Mouse (Mus musculus): ENCODE data around the gene Abca9. TPM values are rescaled to one million over a fixed set of nuclear protein-coding genes. Genes with fewer than 3 reads are reported as not detected.

Gene Abca9
- total RNA-seq, 2 experiments from 2014 or later, result 37.2 to 41.7 TPM

DNA sequence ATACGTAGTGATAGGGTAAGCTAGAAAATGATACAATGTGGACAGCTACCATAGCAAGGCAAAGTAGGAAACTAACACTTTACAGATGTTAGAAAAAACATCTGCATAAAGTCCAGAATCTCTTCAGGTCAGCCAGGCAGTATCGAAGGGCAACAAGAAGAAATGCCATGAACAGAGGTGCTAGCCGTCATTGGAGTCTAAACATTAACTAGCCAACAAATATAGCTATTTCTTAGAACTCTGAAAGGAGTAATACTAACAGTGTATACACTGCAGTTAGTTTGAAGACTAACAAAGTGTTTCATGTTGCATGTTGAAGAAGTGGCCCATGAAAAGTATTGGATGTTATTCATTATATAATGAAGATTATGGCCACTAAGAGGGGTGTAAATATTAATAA, 95.8 kb downstream of the Abca9 start:
- no peak for ATAC-seq (ENCODE audit: poor library complexity, severe bottlenecking)

DNA sequence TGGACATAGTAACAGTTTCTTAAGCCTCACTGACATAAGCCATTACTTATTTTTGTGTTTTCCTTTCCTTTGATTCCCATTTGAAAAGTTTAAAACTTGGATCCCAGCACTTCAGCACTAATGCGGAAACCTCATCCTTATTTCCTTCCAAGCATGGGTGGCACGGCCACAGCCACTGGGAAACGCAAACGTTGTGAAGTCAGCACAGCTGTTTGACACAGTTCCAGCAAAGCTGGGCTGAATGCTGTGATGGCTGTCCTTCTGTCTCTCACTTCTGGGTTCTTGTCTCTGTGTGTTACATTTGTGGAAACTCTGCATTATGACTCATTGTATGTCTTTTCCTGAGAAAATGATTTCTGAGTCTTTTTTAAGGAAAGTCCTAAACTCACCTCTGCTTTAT, 107.0 kb downstream of the Abca9 start:
- no peak for ATAC-seq (ENCODE audit: poor library complexity, severe bottlenecking)

GRCm38 (mm10) chr11:110060127-110060526, 107.9 kb downstream of the Abca9 start:
- ATAC-seq (ENCODE audit: poor library complexity, severe bottlenecking), result no peak

- ATAC-seq (ENCODE audit: poor library complexity, severe bottlenecking), result no peak
Measured at GRCm38 (mm10) chr11:110053681-110054080, 114.3 kb downstream of the Abca9 start.

Other genes starting within 250 kb of the Abca9 start
- 0.42 and 0.57 TPM in 2 replicates for gene Abca8b, start 172.4 kb downstream of the Abca9 start, total RNA-seq (2015)
- 0.18 and 0.28 TPM in 2 replicates for gene Abca8b, start 172.4 kb downstream of the Abca9 start, total RNA-seq (2017)
- gene Abca8a, start 72.2 kb downstream of the Abca9 start, total RNA-seq (2015), result 0.38 and 0.66 TPM in 2 replicates
- 0.04 and 0.15 TPM in 2 replicates for gene Abca8a, start 72.2 kb downstream of the Abca9 start, total RNA-seq (2017)
- gene Abca6, start 83.6 kb upstream of the Abca9 start, total RNA-seq (2015), result 7.3 and 11.0 TPM in 2 replicates
- 12.6 and 15.5 TPM in 2 replicates for gene Abca6, start 83.6 kb upstream of the Abca9 start, total RNA-seq (2017)
- gene Abca5, start 169.5 kb upstream of the Abca9 start, total RNA-seq (2015), result 0.22 and 0.32 TPM in 2 replicates
- 0.20 and 0.22 TPM in 2 replicates for gene Abca5, start 169.5 kb upstream of the Abca9 start, total RNA-seq (2017)
- 10.3 and 12.6 TPM in 2 replicates for gene Map2k6, start 230.9 kb upstream of the Abca9 start, total RNA-seq (2015)
- 14.8 and 16.0 TPM in 2 replicates for gene Map2k6, start 230.9 kb upstream of the Abca9 start, total RNA-seq (2017)

Measured in megakaryocyte, adult 5-6 weeks (primary cell).